Comparison of ENCODE assay signal across 10 mouse cellular contexts in the genomic region with DNA sequence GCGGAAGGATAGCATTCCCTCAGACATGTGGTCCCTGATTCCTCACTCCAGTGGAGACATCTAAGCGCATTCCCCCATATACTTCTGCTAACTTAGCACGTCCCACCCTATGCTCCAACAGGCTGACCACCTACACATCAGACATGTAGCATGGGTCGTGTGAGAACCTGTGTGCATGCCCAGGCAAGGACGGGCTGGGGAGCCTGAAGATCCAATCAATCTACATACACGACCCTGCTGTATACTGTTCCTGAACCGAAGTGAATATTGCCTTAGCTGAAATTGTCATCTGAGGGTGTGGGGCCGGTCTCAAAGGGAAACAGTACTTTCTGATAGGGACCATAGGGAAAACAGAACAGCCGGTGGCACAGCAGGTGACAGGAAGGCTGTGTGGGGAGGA. TPM values are rescaled to one million over a fixed set of nuclear protein-coding genes. Genes with fewer than 3 reads are reported as not detected.
A peak's percentile ranks its signal among the peaks of the same experiment; 100 is the strongest.
DNase-seq lines count a peak whose midpoint lies in the region; ATAC-seq lines count a peak whose summit lies in the region.
"Had no signal": no experiment of that assay in that cellular context is flagged by ENCODE, and none has a peak within 500 bp of the region (broad histone marks: within the 10 kb centered on the region; RNA-seq: fewer than 3 reads in every experiment).

No protein-coding gene starts in this region.

- peak overlapping the region; percentile 95 for H3K4me2 ChIP-seq in lung, embryonic 15.5 days
- peak overlapping the region; percentile 100 for H3K4me2 ChIP-seq in limb, embryonic 11.5 days (ENCODE audit: low read depth, severe bottlenecking)
- H3K4me2 ChIP-seq in neural tube, embryonic 15.5 days, result peak overlapping the region; percentile 95

- no peaks in the 10 kb centered on the region for H3K27me3 ChIP-seq in lung, embryonic 15.5 days
- no peaks in the 10 kb centered on the region for H3K27me3 ChIP-seq in forebrain, embryonic 10.5 days (ENCODE audit: poor library complexity, severe bottlenecking)
- no peaks in the 10 kb centered on the region for H3K27me3 ChIP-seq in limb, embryonic 11.5 days (ENCODE audit: control insufficient read depth, insufficient read depth, low read length)
- no peaks in the 10 kb centered on the region for H3K27me3 ChIP-seq in neural tube, embryonic 15.5 days (replicated peaks)

- H3K36me3 ChIP-seq in lung, embryonic 15.5 days, result peaks cover 41% of the 10 kb centered on the region
- peaks cover 55% of the 10 kb centered on the region for H3K36me3 ChIP-seq in forebrain, embryonic 10.5 days (replicated peaks)
- peaks cover 12% of the 10 kb centered on the region; the same call in 1 of the 2 replicates for H3K36me3 ChIP-seq in limb, embryonic 11.5 days (ENCODE audit: control insufficient read depth, insufficient read depth, low read length)
- peaks cover 50% of the 10 kb centered on the region for H3K36me3 ChIP-seq in neural tube, embryonic 15.5 days

- peaks cover 25% of the 10 kb centered on the region for H3K4me1 ChIP-seq in lung, embryonic 15.5 days
- peaks cover 32% of the 10 kb centered on the region for H3K4me1 ChIP-seq in forebrain, embryonic 10.5 days
- H3K4me1 ChIP-seq in limb, embryonic 11.5 days (ENCODE audit: control insufficient read depth, insufficient read depth, low read length), result peaks cover 12% of the 10 kb centered on the region
- H3K4me1 ChIP-seq in neural tube, embryonic 15.5 days, result peaks cover 36% of the 10 kb centered on the region

- no peak for ATAC-seq in lung, embryonic 15.5 days (ENCODE audit: borderline replicate concordance, extremely low read depth, low FRiP score, low TSS enrichment)
- ATAC-seq in limb, embryonic 11.5 days (ENCODE audit: insufficient number of reproducible peaks, low FRiP score, low TSS enrichment, low read depth), result no peak
- no peak for ATAC-seq in neural tube, embryonic 15.5 days (ENCODE audit: low FRiP score)
- no peak for ATAC-seq in megakaryocyte progenitor cell, adult 5-6 weeks (replicated peaks; ENCODE audit: poor library complexity)
- ATAC-seq in erythroid progenitor cell, adult 5-6 weeks (replicated peaks; ENCODE audit: low FRiP score, poor library complexity, severe bottlenecking), result no peak

- peak overlapping the region; percentile 92; the same call in 1 of the 2 replicates for H3K27ac ChIP-seq in lung, embryonic 15.5 days
- H3K27ac ChIP-seq in forebrain, embryonic 10.5 days, result peak overlapping the region; percentile 89
- H3K27ac ChIP-seq in limb, embryonic 11.5 days (replicated peaks; ENCODE audit: low read depth, low read length), result no peak overlapping the region
- no peak overlapping the region for H3K27ac ChIP-seq in neural tube, embryonic 15.5 days (replicated peaks)

- 67% methylated on average over 9 of the region's 9 CpGs for whole genome bisulfite sequencing in lung, embryonic 15.5 days
- WGBS in forebrain, embryonic 10.5 days, result 79% methylated on average over 9 of the region's 9 CpGs
- 76% methylated on average over 9 of the region's 9 CpGs for WGBS in limb, embryonic 11.5 days
- WGBS in neural tube, embryonic 15.5 days, result 79% methylated on average over 9 of the region's 9 CpGs

- DNase-seq in lung, postnatal 36 days, result no peak
- DNase-seq in forebrain, embryonic 10.5 days (ENCODE audit: extremely low spot score, low spot score), result no peak
- no peak for DNase-seq in limb, embryonic 11.5 days (ENCODE audit: low spot score)
- no peak for DNase-seq in cerebellum, adult 8-10 months
- DNase-seq: right cerebral cortex, postnatal 4 days had no signal

- H3K4me3 ChIP-seq in lung, embryonic 15.5 days, result peak overlapping the region; percentile 68
- H3K4me3 ChIP-seq in forebrain, embryonic 10.5 days, result peak overlapping the region; percentile 87
- peak overlapping the region; percentile 74 for H3K4me3 ChIP-seq in limb, embryonic 11.5 days (ENCODE audit: low read depth, low read length)
- H3K4me3 ChIP-seq in neural tube, embryonic 15.5 days (replicated peaks), result peak overlapping the region; percentile 95

- H3K9me3 ChIP-seq in lung, embryonic 15.5 days, result no peaks in the 10 kb centered on the region
- no peaks in the 10 kb centered on the region for H3K9me3 ChIP-seq in forebrain, embryonic 10.5 days
- H3K9me3 ChIP-seq in limb, embryonic 11.5 days (ENCODE audit: control insufficient read depth, low read length), result no peaks in the 10 kb centered on the region
- no peaks in the 10 kb centered on the region for H3K9me3 ChIP-seq in neural tube, embryonic 15.5 days (replicated peaks)

- H3K9ac ChIP-seq in lung, embryonic 15.5 days, result peak overlapping the region; percentile 74
- peak overlapping the region; percentile 79 for H3K9ac ChIP-seq in limb, embryonic 11.5 days (ENCODE audit: low read length)
- H3K9ac ChIP-seq in neural tube, embryonic 15.5 days (replicated peaks), result peak overlapping the region; percentile 94

RNA-seq across cellular contexts. Expression of gene Gm45785, which starts 0.9 kb away (rescaled TPM):
- polyA plus RNA-seq in lung, embryonic 15.5 days (2015; fragmentation: Nextera tagmentation; extraction: Ambion mirVana), result not detected in 2 replicates
- not detected in 2 replicates for polyA plus RNA-seq in forebrain, embryonic 10.5 days (2016; fragmentation: Nextera tagmentation; extraction: Ambion mirVana)
- not detected in 2 replicates for polyA plus RNA-seq in limb, embryonic 11.5 days (2014; fragmentation: Nextera tagmentation; extraction: Ambion mirVana)
- polyA plus RNA-seq in neural tube, embryonic 15.5 days (2015; fragmentation: Nextera tagmentation; extraction: Ambion mirVana), result not detected in 2 replicates
- total RNA-seq in megakaryocyte progenitor cell, adult 5-6 weeks (2015), result 0.35 TPM in 1 of 2 replicates, not detected in the other
- total RNA-seq in megakaryocyte progenitor cell, adult 5-6 weeks (2017), result not detected in 2 replicates
- total RNA-seq in erythroid progenitor cell, adult 5-6 weeks (2015; ENCODE audit: low replicate concordance), result not detected in 2 replicates
- total RNA-seq in erythroid progenitor cell, adult 5-6 weeks (2017; ENCODE audit: low replicate concordance), result 2.8 TPM in 1 of 2 replicates, not detected in the other

RNA-seq across cellular contexts. Expression of gene Ric8a, which starts 1.6 kb away (rescaled TPM):
- 58.2 and 58.8 TPM in 2 replicates for polyA plus RNA-seq in lung, embryonic 15.5 days (2015; fragmentation: Nextera tagmentation; extraction: Ambion mirVana)
- 51.3 and 57.6 TPM in 2 replicates for polyA plus RNA-seq in forebrain, embryonic 10.5 days (2016; fragmentation: Nextera tagmentation; extraction: Ambion mirVana)
- polyA plus RNA-seq in limb, embryonic 11.5 days (2014; fragmentation: Nextera tagmentation; extraction: Ambion mirVana), result 57.2 and 61.4 TPM in 2 replicates
- polyA plus RNA-seq in neural tube, embryonic 15.5 days (2015; fragmentation: Nextera tagmentation; extraction: Ambion mirVana), result 91.9 and 94.8 TPM in 2 replicates
- 26.0 and 38.2 TPM in 2 replicates for total RNA-seq in megakaryocyte progenitor cell, adult 5-6 weeks (2015)
- total RNA-seq in megakaryocyte progenitor cell, adult 5-6 weeks (2017), result 24.4 and 27.3 TPM in 2 replicates
- total RNA-seq in erythroid progenitor cell, adult 5-6 weeks (2015; ENCODE audit: low replicate concordance), result 19.1 and 49.5 TPM in 2 replicates
- 12.1 and 22.2 TPM in 2 replicates for total RNA-seq in erythroid progenitor cell, adult 5-6 weeks (2017; ENCODE audit: low replicate concordance)

RNA-seq across cellular contexts. Expression of gene Bet1l, which starts 2.2 kb away (rescaled TPM):
- 35.1 and 41.0 TPM in 2 replicates for polyA plus RNA-seq in lung, embryonic 15.5 days (2015; fragmentation: Nextera tagmentation; extraction: Ambion mirVana)
- polyA plus RNA-seq in forebrain, embryonic 10.5 days (2016; fragmentation: Nextera tagmentation; extraction: Ambion mirVana), result 21.2 and 22.5 TPM in 2 replicates
- polyA plus RNA-seq in limb, embryonic 11.5 days (2014; fragmentation: Nextera tagmentation; extraction: Ambion mirVana), result 27.9 and 33.6 TPM in 2 replicates
- 45.8 and 49.1 TPM in 2 replicates for polyA plus RNA-seq in neural tube, embryonic 15.5 days (2015; fragmentation: Nextera tagmentation; extraction: Ambion mirVana)
- total RNA-seq in megakaryocyte progenitor cell, adult 5-6 weeks (2015), result 9.9 and 12.3 TPM in 2 replicates
- total RNA-seq in megakaryocyte progenitor cell, adult 5-6 weeks (2017), result 21.8 and 24.6 TPM in 2 replicates
- total RNA-seq in erythroid progenitor cell, adult 5-6 weeks (2015; ENCODE audit: low replicate concordance), result 7.6 and 9.2 TPM in 2 replicates
- 9.0 and 9.4 TPM in 2 replicates for total RNA-seq in erythroid progenitor cell, adult 5-6 weeks (2017; ENCODE audit: low replicate concordance)

RNA-seq across cellular contexts. Expression of gene Odf3, which starts 7.6 kb away (rescaled TPM):
- not detected in 2 replicates for polyA plus RNA-seq in lung, embryonic 15.5 days (2015; fragmentation: Nextera tagmentation; extraction: Ambion mirVana)
- not detected in 2 replicates for polyA plus RNA-seq in forebrain, embryonic 10.5 days (2016; fragmentation: Nextera tagmentation; extraction: Ambion mirVana)
- not detected in 2 replicates for polyA plus RNA-seq in limb, embryonic 11.5 days (2014; fragmentation: Nextera tagmentation; extraction: Ambion mirVana)
- polyA plus RNA-seq in neural tube, embryonic 15.5 days (2015; fragmentation: Nextera tagmentation; extraction: Ambion mirVana), result not detected in 2 replicates
- total RNA-seq in megakaryocyte progenitor cell, adult 5-6 weeks (2015), result not detected in 2 replicates
- total RNA-seq in megakaryocyte progenitor cell, adult 5-6 weeks (2017), result not detected in 2 replicates
- total RNA-seq in erythroid progenitor cell, adult 5-6 weeks (2015; ENCODE audit: low replicate concordance), result not detected in 2 replicates
- not detected in 2 replicates for total RNA-seq in erythroid progenitor cell, adult 5-6 weeks (2017; ENCODE audit: low replicate concordance)

RNA-seq across cellular contexts. Expression of gene Scgb1c1, which starts 9.8 kb away (rescaled TPM):
- polyA plus RNA-seq in lung, embryonic 15.5 days (2015; fragmentation: Nextera tagmentation; extraction: Ambion mirVana), result not detected in 2 replicates
- polyA plus RNA-seq in forebrain, embryonic 10.5 days (2016; fragmentation: Nextera tagmentation; extraction: Ambion mirVana), result not detected in 2 replicates
- polyA plus RNA-seq in limb, embryonic 11.5 days (2014; fragmentation: Nextera tagmentation; extraction: Ambion mirVana), result not detected in 2 replicates
- not detected in 2 replicates for polyA plus RNA-seq in neural tube, embryonic 15.5 days (2015; fragmentation: Nextera tagmentation; extraction: Ambion mirVana)
- not detected in 2 replicates for total RNA-seq in megakaryocyte progenitor cell, adult 5-6 weeks (2015)
- total RNA-seq in megakaryocyte progenitor cell, adult 5-6 weeks (2017), result not detected in 2 replicates
- total RNA-seq in erythroid progenitor cell, adult 5-6 weeks (2015; ENCODE audit: low replicate concordance), result not detected in 2 replicates
- not detected in 2 replicates for total RNA-seq in erythroid progenitor cell, adult 5-6 weeks (2017; ENCODE audit: low replicate concordance)
- total RNA-seq: adrenal gland, adult 18-20 months had no signal

Comparison
In these comparisons a context has a peak if more than half of its experiments do, and no peak if none do; other contexts are left out.
1. H3K27ac ChIP-seq: peak in lung, embryonic 15.5 days (single experiment) and forebrain, embryonic 10.5 days (single experiment); none in limb, embryonic 11.5 days (single experiment) and neural tube, embryonic 15.5 days (single experiment).
2. Peak in every context shown above with its lines, with median percentiles within 50 percentile points of each other: H3K4me2 ChIP-seq, H3K4me3 ChIP-seq and H3K9ac ChIP-seq.